Mouse (Mus musculus): ENCODE measurements around the gene Smtn. TPM values are rescaled to one million over a fixed set of nuclear protein-coding genes. Genes with fewer than 3 reads are reported as not detected.

The Smtn gene
- 10 to 100 TPM; 36.6 to 93.0 (median 52.5) TPM for total RNA-seq (2022)

DNA sequence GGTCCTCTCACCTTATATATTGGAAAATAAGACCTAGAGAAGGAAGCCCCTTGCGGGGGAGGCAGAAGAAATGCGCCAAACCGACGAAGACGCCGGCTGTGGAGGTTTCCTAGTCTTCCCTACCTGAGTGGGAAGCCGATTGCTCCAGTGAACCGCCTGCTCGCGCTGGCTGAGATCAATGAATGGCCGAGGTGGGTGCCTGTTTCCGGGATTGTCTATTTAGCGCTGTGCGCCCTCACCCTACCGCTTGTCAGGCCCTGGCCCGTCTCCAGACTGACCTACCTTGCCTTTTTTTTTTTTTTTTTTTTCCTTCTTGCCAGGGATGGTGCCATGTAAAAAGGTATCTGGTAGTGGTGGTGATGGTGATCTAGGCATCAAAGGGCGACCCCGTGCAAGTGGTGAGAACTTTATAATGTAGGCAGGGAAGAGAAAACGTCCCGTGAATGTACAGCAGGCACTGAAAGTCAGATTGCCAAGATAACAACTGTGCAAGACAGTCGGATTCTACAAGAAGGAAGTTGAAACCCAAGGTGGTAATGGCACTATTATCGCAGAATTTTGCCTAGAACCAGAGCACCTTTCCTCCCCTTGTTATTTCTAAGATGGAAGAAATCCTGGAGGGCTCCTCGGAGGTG lies at the start of gene Smtn:
Gene Smtn (minus strand): TSS at position 162 of the 635 bp plus-strand sequence.
- DNase-seq = no peak

- no peak for DNase-seq
These were observed 47.7 kb upstream of the Smtn start for GRCm38 (mm10) chr11:3588036-3588672.

- DNase-seq = no peak
These were observed 46.9 kb upstream of the Smtn start for GRCm38 (mm10) chr11:3587350-3587749.

GRCm38 (mm10) chr11:3585983-3586618 lies 45.7 kb upstream of the Smtn start:
- DNase-seq = no peak

DNA sequence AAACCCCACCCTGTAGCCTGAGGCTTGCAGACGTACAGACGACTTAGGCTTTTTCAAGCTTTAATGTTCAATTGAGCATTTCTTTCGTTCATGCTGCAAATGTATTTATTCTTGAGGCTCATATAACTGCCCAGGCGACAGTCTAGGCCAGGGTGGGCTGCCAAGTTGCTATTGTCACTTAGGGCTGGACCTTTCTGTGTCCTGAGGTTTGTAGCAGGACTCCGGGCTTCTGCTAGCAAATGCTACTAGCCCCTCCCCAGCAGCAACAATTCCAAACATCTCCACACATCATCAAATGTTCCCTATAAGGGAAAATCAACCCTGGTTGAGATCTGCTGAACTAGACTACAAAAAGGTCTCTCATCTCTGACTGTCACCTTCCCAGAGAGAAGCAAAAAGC lies 42.7 kb upstream of the Smtn start:
- no peak for DNase-seq

DNA sequence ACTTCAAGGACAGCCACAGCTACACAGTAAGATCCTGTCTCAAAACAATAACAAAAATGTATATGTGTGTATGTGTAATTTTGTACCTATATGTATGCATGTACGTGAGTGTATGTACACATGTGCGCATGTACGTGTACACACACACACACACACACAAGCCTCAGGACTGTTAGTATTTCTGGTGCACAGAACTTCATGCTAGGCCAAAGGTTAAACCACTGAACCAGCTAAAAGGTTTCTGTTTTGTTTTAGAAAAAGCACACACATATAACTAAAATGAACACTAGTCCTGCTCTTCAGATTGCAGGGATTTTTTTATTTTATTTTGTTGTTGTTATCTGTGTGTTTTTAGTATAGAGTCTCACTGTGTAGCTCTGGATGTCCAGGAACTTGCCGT lies 41.5 kb upstream of the Smtn start:
- no peak for DNase-seq

- DNase-seq = peak; percentile 73
These were observed 40.1 kb upstream of the Smtn start for GRCm38 (mm10) chr11:3580306-3581084.

DNA sequence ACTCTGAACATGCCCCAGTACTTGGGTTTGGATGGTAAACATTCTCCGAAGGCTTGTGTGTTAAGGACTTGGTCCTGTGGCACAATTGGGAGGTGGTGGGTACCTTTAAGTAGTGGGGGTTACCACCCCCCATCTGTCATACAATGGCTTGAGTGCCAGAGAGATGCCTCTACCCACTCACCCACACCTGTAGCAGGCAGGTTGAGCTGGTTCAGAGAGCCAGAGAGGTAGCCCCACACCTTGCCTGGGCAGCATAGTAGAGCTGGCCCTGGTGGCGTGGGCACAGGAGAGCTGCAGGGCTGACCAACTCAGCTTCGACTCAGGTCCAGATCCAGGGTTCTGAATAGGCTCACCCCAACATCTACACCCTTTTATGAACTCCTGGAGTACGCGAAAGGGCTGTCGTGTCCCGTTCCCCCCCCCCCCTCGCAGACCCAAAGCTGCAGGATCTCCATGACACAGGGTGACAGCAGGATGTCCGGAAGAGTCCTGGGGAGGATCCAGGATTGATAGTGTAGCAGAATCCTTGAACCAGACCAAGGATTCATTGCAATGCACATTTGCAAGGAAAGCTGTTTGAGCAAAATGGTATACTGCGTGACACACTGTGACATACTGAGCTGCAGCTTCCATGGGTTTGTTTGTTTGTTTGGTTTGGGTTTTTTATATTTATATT lies 37.8 kb upstream of the Smtn start:
- DNase-seq = no peak

DNA sequence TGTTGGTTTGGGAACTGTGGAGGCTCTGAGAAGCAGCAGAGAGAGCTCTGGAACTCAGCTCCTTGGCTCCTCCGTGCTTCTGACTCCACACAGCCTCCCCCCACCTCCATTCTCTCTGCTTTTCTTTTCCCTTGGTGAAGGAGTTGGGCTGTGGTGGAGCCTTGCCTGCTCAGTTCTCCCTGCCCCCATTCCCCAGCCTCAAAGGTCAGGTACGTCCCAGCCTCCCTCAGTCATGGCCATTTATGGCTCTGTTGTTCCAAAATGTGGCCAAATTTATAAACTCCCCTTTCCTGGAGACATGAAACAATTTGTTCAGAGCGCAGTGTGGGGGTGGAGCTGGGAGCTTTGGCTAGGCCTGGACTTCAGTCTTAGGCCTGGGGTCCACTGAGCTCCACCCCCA lies 34.8 kb upstream of the Smtn start:
- peak; percentile 70 for DNase-seq

DNA sequence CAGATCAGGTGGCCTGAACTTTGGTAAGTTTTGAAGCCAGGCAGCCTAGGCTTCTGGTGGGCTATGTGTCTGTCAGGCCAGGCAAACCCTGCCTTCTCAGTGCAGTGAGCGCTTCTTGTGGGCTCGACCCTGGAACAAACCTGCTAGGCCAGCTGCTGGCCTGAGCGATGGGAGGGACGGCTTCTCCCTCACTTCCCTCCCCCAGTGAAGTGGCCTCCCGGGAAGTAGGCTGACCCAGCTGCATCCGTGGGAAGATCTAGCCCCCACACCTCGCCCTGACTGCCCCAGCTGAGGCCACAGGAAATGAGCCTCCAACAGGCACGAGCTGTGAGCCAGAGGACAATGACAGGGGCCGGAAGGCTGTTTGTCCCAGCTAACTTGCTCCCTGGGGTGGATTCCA lies 32.7 kb upstream of the Smtn start:
- peak; percentile 67 for DNase-seq

- DNase-seq = no peak
These were observed 31.8 kb upstream of the Smtn start for GRCm38 (mm10) chr11:3572181-3572580.

GRCm38 (mm10) chr11:3570321-3570720 lies 29.9 kb upstream of the Smtn start:
- no peak for DNase-seq

- no peak for DNase-seq
These were observed 27.5 kb upstream of the Smtn start for GRCm38 (mm10) chr11:3567896-3568295.

DNA sequence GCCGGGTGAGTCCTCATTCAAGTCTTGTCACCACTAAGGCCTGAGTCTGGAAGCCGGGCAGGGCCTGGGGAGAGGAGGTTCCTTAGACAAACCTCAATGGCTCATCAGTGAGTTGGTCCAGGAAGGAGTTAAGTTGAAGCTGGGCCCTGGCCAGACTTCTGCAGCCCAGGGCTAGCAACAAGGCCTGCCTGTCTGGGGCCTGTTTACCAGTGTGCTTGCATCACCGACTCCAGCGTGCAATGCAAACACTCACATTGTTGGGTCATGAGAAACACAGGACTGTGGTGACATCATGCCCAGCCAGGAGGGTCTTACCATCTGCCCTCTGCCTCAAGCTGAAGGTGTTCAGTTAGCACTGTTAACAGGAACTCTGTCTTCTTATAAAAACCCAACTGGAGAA lies 25.6 kb upstream of the Smtn start:
- DNase-seq = no peak

DNA sequence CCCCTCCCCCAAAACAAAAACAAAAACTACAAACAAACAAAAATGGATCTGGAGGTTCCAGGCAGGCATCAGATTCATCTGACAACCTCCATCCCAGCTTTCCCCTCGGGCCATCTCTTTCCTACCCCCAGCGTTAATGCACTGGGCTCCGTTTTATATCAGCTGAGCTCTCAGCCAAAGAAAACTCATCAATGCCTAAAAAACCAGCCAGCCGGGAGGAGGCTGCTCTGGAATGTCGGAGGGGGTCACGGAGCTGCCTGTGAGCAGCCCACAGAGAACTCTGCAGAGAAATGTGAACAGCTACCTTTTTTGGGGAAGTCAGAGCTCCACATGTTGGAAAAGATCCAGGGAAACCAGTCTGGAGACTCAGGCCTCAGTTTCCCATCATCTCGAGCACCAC lies 24.0 kb upstream of the Smtn start:
- DNase-seq = no peak

DNA sequence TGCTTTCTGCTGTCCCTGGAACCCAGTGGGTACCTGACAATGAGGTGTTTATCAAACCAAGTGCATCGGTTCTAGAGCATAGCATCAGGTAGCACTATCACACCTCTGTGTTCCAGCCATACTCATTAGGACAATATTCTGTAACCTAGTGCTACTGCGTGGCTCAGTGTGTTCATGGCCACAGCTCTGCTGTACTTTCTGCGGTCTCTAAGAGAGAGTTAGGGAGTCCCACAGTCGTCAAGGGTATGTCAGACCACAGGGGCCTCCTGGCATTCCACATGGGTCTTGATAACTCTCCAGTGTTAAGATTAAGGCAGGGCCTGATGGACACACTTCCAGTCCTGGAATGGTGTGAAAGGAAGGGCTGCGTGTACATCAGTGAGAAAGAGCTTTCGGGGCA lies 23.4 kb upstream of the Smtn start:
- no peak for DNase-seq

DNA sequence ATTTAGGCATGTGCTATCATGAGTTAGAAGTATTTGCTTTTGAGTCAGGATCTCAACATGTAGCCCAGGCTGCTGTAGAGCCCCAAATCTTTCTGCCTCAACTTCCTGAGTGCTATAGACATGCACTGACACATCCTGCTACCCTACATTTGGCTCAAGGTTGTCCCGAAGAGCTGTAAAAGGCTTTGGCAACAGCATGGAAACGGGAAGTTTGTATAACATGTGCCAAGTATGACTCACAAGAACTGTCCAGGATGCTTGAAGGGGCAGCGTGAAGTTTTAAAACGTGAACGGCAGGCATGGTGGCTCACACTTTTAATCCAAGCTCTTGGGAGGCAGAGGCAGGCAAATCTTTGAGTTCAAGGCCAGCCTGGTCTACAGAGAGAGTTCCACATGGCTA lies 19.8 kb upstream of the Smtn start:
- DNase-seq = peak; percentile 44

- DNase-seq = no peak
These were observed 17.4 kb upstream of the Smtn start for GRCm38 (mm10) chr11:3557852-3558251.

DNA sequence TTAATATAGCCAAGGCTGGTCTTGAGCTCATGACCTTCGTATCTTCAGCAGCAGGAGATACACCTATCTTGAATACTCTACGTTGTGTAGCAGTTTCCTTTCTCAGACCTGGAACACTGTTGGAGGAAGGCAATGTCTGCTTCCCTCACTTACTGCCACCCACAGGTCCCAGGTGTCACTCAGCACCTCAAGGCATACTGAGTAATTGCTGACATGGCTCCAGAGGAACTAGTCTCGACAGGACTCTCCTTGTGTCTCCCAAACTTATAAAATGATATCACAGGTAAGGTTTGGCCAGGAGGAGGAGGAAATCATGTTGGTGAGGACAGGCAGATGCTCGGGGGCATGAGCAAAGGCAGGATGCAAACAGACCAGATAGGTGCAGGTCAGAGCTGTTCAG lies 14.6 kb upstream of the Smtn start:
- DNase-seq = no peak

DNA sequence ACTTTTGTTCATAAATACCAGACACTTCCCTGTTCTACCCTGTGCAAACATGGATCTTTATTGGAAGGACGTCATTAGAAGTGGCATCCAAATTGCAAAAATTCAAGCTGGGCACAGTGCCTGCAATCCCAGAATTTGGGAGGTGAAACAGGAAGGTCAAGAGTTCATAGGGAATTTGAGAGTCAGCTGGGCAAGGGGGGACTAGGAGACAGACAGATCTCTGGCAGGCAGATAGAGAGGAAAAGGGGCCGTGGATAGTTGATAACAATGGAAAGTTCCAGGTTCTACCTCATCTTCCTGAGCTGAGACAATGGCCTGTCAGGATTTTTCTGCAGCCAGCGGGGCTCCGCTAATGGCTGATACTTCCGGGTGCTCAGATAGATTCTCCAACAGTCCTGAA lies 9.4 kb upstream of the Smtn start:
- no peak for DNase-seq

DNA sequence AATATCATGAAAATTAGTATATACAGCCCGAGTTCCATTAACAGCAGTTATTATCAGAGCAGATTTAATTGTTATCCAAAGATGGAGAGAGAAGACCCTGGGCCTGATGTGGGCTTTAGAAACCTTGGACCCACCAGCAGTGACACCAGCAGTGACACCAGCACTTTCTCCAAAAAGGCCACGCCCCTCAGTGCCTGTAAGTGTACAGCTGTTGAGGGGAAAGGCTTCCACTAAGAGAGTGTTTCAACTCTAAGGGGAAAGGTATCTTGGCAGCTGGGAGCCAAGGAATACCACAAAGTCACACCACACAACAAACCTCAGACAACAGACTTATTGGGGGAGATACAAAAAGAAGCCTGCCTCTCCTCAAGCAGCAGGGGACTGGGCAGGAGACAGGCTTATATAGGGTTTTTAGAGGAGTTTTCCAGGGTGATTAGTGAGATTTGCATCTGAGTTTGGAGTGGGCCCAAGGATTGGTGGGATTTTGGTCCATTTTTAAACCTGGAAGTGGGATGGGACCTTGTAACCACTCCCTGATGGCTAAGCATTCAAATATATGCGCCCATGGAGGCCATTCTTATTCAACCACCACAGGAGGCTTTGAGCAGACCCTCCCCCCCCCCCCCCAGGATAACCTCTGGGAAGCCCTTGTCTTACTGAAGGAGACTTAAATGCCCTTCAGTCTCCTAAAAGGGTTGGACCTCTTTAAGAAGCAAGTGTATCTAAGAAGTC lies 8.3 kb upstream of the Smtn start:
- DNase-seq = no peak

DNA sequence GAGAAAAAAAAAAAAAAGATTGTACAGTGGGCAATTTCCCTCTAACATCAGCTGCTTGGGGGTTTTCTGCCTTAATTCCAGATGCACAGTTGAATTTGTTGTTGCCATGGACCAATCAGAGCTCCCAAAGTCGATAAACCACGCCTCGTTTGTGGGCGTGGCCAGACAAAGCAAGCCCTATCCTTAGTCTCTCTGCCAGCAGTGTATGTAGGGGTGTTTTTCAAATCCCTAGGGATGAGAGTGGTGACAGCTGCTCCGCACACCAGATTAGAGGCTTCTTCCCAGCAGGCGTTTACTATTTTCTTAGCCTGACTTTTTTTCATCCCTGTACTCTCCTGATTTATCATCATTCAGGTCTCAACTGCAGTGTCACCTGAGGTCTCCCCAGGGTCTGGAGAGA lies 7.6 kb upstream of the Smtn start:
- DNase-seq = no peak
